Comparison of ENCODE assay signal across 14 mouse cellular contexts in the genomic region with DNA sequence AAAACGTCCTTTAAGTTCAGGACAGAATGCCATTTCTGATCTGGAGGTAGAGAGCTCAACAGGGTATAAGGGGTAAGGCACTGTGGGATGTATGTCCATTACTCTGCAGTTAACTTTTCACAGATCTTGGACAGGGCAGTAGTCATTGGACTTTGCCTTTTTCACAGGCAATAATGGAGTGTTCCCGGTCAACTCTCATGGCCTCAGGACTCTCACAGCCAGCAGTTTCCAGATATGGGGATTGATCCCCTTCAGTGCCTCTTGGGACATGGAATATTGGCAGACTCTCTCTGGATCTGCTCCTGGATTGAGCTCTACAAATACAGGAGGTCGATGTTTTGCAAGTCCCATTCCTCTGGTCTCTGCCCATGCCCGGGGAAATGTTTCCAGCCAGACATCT.
"Had no signal": no experiment of that assay in that cellular context is flagged by ENCODE, and none has a peak within 500 bp of the region (broad histone marks: within the 10 kb centered on the region; RNA-seq: fewer than 3 reads in every experiment).

No protein-coding gene starts in this region.

- H3K4me3 ChIP-seq: hindbrain, embryonic 15.5 days; layer of hippocampus, adult 2 months; limb, embryonic 12.5 days; liver, embryonic 13.5 days; midbrain, embryonic 10.5 days; myocyte; neural tube, embryonic 15.5 days had no signal

- H3K27ac ChIP-seq: hindbrain, embryonic 15.5 days; layer of hippocampus, adult 2 months; limb, embryonic 12.5 days; liver, embryonic 13.5 days; midbrain, embryonic 10.5 days; neural tube, embryonic 15.5 days; stomach, postnatal 0 days had no signal

- H3K4me1 ChIP-seq: hindbrain, embryonic 15.5 days; midbrain, embryonic 10.5 days; neural tube, embryonic 15.5 days had no signal

- H3K4me2 ChIP-seq: hindbrain, embryonic 15.5 days; limb, embryonic 12.5 days; liver, embryonic 13.5 days; lung, embryonic 14.5 days; neural tube, embryonic 15.5 days had no signal

- H3K9ac ChIP-seq: hindbrain, embryonic 15.5 days; limb, embryonic 12.5 days; liver, embryonic 13.5 days; lung, embryonic 14.5 days; neural tube, embryonic 15.5 days had no signal

- H3K27me3 ChIP-seq: hindbrain, embryonic 15.5 days; limb, embryonic 12.5 days; liver, embryonic 13.5 days; neural tube, embryonic 15.5 days had no signal

- H3K9me3 ChIP-seq: hindbrain, embryonic 15.5 days; limb, embryonic 12.5 days; liver, embryonic 13.5 days; midbrain, embryonic 10.5 days; neural tube, embryonic 15.5 days had no signal

- DNase-seq: liver, embryonic 13.5 days; lung, embryonic 14.5 days; lung, postnatal 10 days; lung, postnatal 4 days; midbrain, embryonic 14.5 days; thymus, adult 18-20 months; thymus, postnatal 14 days had no signal

- H3K36me3 ChIP-seq: hindbrain, embryonic 15.5 days; limb, embryonic 12.5 days; liver, embryonic 13.5 days; midbrain, embryonic 10.5 days; neural tube, embryonic 15.5 days had no signal
